Mouse (Mus musculus): ENCODE results near the gene Hoxd12. TPM values are rescaled to one million over a fixed set of nuclear protein-coding genes. Genes with fewer than 3 reads are reported as not detected.

Gene Hoxd12
- polyA plus RNA-seq, 1 experiment, result not detected

GRCm38 (mm10) chr2:74682796-74683195 is 8.0 kb downstream of the Hoxd12 start:
- no peak for DNase-seq (ENCODE audit: low read depth in 1 of 2, low spot score in 2 of 2)
- 9% methylated on average over 43 of the region's 51 CpGs for WGBS
- no peak overlapping the region for H3K27ac ChIP-seq (ENCODE audit: insufficient read depth, low read length)
- TF ChIP-seq CTCF (IDR thresholded peaks at IDR 0.05; ENCODE audit: extremely low read depth, insufficient read depth, insufficient read length, insufficient replicate concordance), result no peak
- TF ChIP-seq POLR2A (IDR thresholded peaks at IDR 0.05; ENCODE audit: low read depth, low read length), result no peak
- no peaks in the 10 kb centered on the region for H3K36me3 ChIP-seq (ENCODE audit: control insufficient read depth, insufficient read depth, low read length)
- peaks cover 5% of the 10 kb centered on the region for H3K4me1 ChIP-seq (ENCODE audit: control insufficient read depth, insufficient read depth, insufficient read length)
- H3K4me3 ChIP-seq (ENCODE audit: extremely low read depth, insufficient read depth, insufficient read length), result no peak overlapping the region
- H3K27me3 ChIP-seq (ENCODE audit: control insufficient read depth, insufficient read depth, low read length), result peaks cover 51% of the 10 kb centered on the region

GRCm38 (mm10) chr2:74683471-74683951 is 8.7 kb downstream of the Hoxd12 start:
- 7% methylated on average over 18 of the region's 18 CpGs for WGBS
- no peak for DNase-seq (ENCODE audit: low read depth in 1 of 2, low spot score in 2 of 2)
- no peaks in the 10 kb centered on the region for H3K36me3 ChIP-seq (ENCODE audit: control insufficient read depth, insufficient read depth, low read length)
- no peak overlapping the region for H3K27ac ChIP-seq (ENCODE audit: insufficient read depth, low read length)
- no peak overlapping the region for H3K4me3 ChIP-seq (ENCODE audit: extremely low read depth, insufficient read depth, insufficient read length)
- H3K27me3 ChIP-seq (ENCODE audit: control insufficient read depth, insufficient read depth, low read length), result peaks cover 53% of the 10 kb centered on the region
- TF ChIP-seq POLR2A (IDR thresholded peaks at IDR 0.05; ENCODE audit: low read depth, low read length), result no peak
- TF ChIP-seq CTCF (IDR thresholded peaks at IDR 0.05; ENCODE audit: extremely low read depth, insufficient read depth, insufficient read length, insufficient replicate concordance), result no peak
- peaks cover 5% of the 10 kb centered on the region for H3K4me1 ChIP-seq (ENCODE audit: control insufficient read depth, insufficient read depth, insufficient read length)

- H3K27me3 ChIP-seq (ENCODE audit: control insufficient read depth, insufficient read depth, low read length), result peaks cover 53% of the 10 kb centered on the region
- H3K27ac ChIP-seq (ENCODE audit: insufficient read depth, low read length), result no peak overlapping the region
- no peak for TF ChIP-seq CTCF (IDR thresholded peaks at IDR 0.05; ENCODE audit: extremely low read depth, insufficient read depth, insufficient read length, insufficient replicate concordance)
- TF ChIP-seq POLR2A (IDR thresholded peaks at IDR 0.05; ENCODE audit: low read depth, low read length), result no peak
- H3K4me3 ChIP-seq (ENCODE audit: extremely low read depth, insufficient read depth, insufficient read length), result no peak overlapping the region
- no peak for DNase-seq (ENCODE audit: low read depth in 1 of 2, low spot score in 2 of 2)
- H3K36me3 ChIP-seq (ENCODE audit: control insufficient read depth, insufficient read depth, low read length), result no peaks in the 10 kb centered on the region
- peaks cover 5% of the 10 kb centered on the region for H3K4me1 ChIP-seq (ENCODE audit: control insufficient read depth, insufficient read depth, insufficient read length)
- WGBS, result 11% methylated on average over 12 of the region's 12 CpGs
Observed at GRCm38 (mm10) chr2:74684106-74684505, 9.3 kb downstream of the Hoxd12 start.

- H3K4me1 ChIP-seq (ENCODE audit: control insufficient read depth, insufficient read depth, insufficient read length), result peaks cover 5% of the 10 kb centered on the region
Observed at GRCm38 (mm10) chr2:74685059-74685603, 10.3 kb downstream of the Hoxd12 start.

GRCm38 (mm10) chr2:74686301-74686987 is 11.6 kb downstream of the Hoxd12 start:
- 14% methylated on average over 17 of the region's 17 CpGs for WGBS
- DNase-seq (ENCODE audit: low read depth in 1 of 2, low spot score in 2 of 2), result peak in 1 of 2 experiments; percentile 17
- H3K36me3 ChIP-seq (ENCODE audit: control insufficient read depth, insufficient read depth, low read length), result no peaks in the 10 kb centered on the region
- TF ChIP-seq CTCF (IDR thresholded peaks at IDR 0.05; ENCODE audit: extremely low read depth, insufficient read depth, insufficient read length, insufficient replicate concordance), result peak; percentile 6; the same call in 1 of the 2 replicates
- TF ChIP-seq POLR2A (IDR thresholded peaks at IDR 0.05; ENCODE audit: low read depth, low read length), result no peak
- peaks cover 59% of the 10 kb centered on the region for H3K27me3 ChIP-seq (ENCODE audit: control insufficient read depth, insufficient read depth, low read length)
- H3K27ac ChIP-seq (ENCODE audit: insufficient read depth, low read length), result no peak overlapping the region
- H3K4me1 ChIP-seq (ENCODE audit: control insufficient read depth, insufficient read depth, insufficient read length), result peaks cover 5% of the 10 kb centered on the region
- no peak overlapping the region for H3K4me3 ChIP-seq (ENCODE audit: extremely low read depth, insufficient read depth, insufficient read length)

More at GRCm38 (mm10) chr2:74685059-74685603, 10.3 kb downstream of the Hoxd12 start:
- DNase-seq (ENCODE audit: low read depth in 1 of 2, low spot score in 2 of 2), result no peak
- Histone ChIP-seq H3K27me3 (ENCODE audit: control insufficient read depth, insufficient read depth, low read length) (peaks cover 57% of the 10 kb centered on the region), H3K27ac (ENCODE audit: insufficient read depth, low read length) (no peak overlapping the region), H3K4me3 (ENCODE audit: extremely low read depth, insufficient read depth, insufficient read length) (no peak overlapping the region), H3K36me3 (ENCODE audit: control insufficient read depth, insufficient read depth, low read length) (no peaks in the 10 kb centered on the region)
- WGBS, result 25% methylated on average over 4 of the region's 4 CpGs
- TF ChIP-seq CTCF (IDR thresholded peaks at IDR 0.05; ENCODE audit: extremely low read depth, insufficient read depth, insufficient read length, insufficient replicate concordance) (no peak), POLR2A (IDR thresholded peaks at IDR 0.05; ENCODE audit: low read depth, low read length) (no peak)

- WGBS, result 7% methylated on average over 27 of the region's 27 CpGs
- H3K4me3 ChIP-seq (ENCODE audit: extremely low read depth, insufficient read depth, insufficient read length), result no peak overlapping the region
- H3K36me3 ChIP-seq (ENCODE audit: control insufficient read depth, insufficient read depth, low read length), result no peaks in the 10 kb centered on the region
- TF ChIP-seq POLR2A (IDR thresholded peaks at IDR 0.05; ENCODE audit: low read depth, low read length) (no peak), CTCF (IDR thresholded peaks at IDR 0.05; ENCODE audit: extremely low read depth, insufficient read depth, insufficient read length, insufficient replicate concordance) (no peak)
- peaks cover 62% of the 10 kb centered on the region for H3K27me3 ChIP-seq (ENCODE audit: control insufficient read depth, insufficient read depth, low read length)
- no peak overlapping the region for H3K27ac ChIP-seq (ENCODE audit: insufficient read depth, low read length)
- H3K4me1 ChIP-seq (ENCODE audit: control insufficient read depth, insufficient read depth, insufficient read length), result peaks cover 3% of the 10 kb centered on the region
- no peak for DNase-seq (ENCODE audit: low read depth in 1 of 2, low spot score in 2 of 2)
Observed at GRCm38 (mm10) chr2:74686988-74687697, 12.3 kb downstream of the Hoxd12 start.
